Mouse (Mus musculus) hindbrain, embryonic 11.5 days (tissue): ENCODE measurements at regions not wholly inside any gene's neighbourhood (a gene's known extent, or its start where the extent isn't known, plus 50 kb on each side); places are given as distances from the start of the nearest gene placed in this dataset.

Experiments used
- ATAC-seq: fragments of 200-750 bp; cut with Nextera tagmentation; 2 replicates; pipeline ENCODE4 v1.8.0; 2017; ENCODE audit warnings: mild to moderate bottlenecking, moderate TSS enrichment, moderate library complexity; ENCODE audit not compliant: low FRiP score
- DNase-seq: peaks from one replicate; pipeline ENCODE4 v3.0.0-alpha.2; 2015; ENCODE audit warnings: low spot score
- H3K27ac ChIP-seq: fragments of 300-500 bp; sonication (generic); 2 replicates; pipeline ENCODE4 v1.5.1; 2014; ENCODE audit warnings: mild to moderate bottlenecking, low read depth, low read length
- H3K27me3 ChIP-seq: fragments of 300-500 bp; sonication (generic); 2 replicates; pipeline ENCODE4 v1.6.1; 2014; ENCODE audit warnings: mild to moderate bottlenecking, low read length, moderate library complexity, mixed read lengths; ENCODE audit not compliant: control insufficient read depth, insufficient read depth
- H3K36me3 ChIP-seq: fragments of 300-500 bp; sonication (generic); 2 replicates; pipeline ENCODE4 v1.6.1; 2014; ENCODE audit warnings: mild to moderate bottlenecking, low read length, moderate library complexity, mixed read lengths; ENCODE audit not compliant: control insufficient read depth, insufficient read depth
- H3K4me1 ChIP-seq: fragments of 300-500 bp; sonication (generic); replicated peaks from 2 replicates; pipeline ENCODE4 v1.6.1; 2014; ENCODE audit warnings: low read length, mixed read lengths; ENCODE audit not compliant: control insufficient read depth, insufficient read depth
- H3K4me2 ChIP-seq: fragments of 300-500 bp; sonication (generic); replicated peaks from 2 replicates; pipeline ENCODE4 v1.6.1; 2014; ENCODE audit warnings: mild to moderate bottlenecking, low read depth, low read length
- H3K4me3 ChIP-seq: fragments of 300-500 bp; sonication (generic); 2 replicates; pipeline ENCODE4 v1.5.1; 2014; ENCODE audit warnings: low read depth, low read length
- H3K9ac ChIP-seq: fragments of 300-500 bp; sonication (generic); 2 replicates; pipeline ENCODE4 v1.6.1; 2014; ENCODE audit warnings: low read depth, low read length
- H3K9me3 ChIP-seq: fragments of 300-500 bp; sonication (generic); 2 replicates; pipeline ENCODE4 v1.6.1; 2016; ENCODE audit warnings: low read length; ENCODE audit not compliant: control insufficient read depth
- WGBS: fragments of 180-500 bp; shearing (Covaris S2); extraction: QIAGEN DNeasy Blood & Tissue Kit; methylation state at CpG from one replicate; pipeline ENCODE4 v1.1.7; 2014; 5-methylcytosine and 5-hydroxymethylcytosine counted together

DNA sequence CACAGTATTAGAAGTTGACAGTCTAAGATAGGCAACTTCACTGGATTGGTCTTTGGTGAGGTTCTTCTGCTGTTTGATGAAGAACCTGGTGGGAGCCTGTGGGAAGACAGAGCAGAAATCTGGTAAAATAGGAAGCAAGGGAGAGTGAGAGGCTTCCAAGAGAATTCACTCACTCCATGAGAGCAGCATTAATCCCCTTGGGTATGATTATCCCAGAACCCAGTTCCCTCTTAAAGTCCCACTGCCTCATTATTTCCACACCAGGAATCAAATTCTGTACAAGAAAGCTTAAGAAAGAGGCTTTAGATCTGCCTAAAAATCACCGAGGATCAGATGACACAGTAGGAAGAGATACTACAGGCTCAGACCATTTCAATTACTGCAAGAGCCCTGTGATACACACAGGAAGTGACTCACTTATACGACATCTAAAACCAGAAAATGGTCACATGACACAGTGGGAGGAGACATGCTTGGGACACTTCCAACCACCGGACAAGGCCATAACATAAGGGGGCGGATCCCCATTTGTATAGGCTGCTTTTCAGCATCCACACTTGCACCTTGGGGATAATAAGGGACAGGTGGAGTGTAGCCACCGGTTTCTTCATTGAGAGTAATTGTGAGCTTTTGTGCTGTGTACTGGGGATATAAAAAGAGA, 168.2 kb downstream of the Cemip2 start:
- no peak overlapping the region for H3K9ac ChIP-seq
- no peak for ATAC-seq
- no peak overlapping the region for H3K4me2 ChIP-seq
- DNase-seq, result no peak
- no peak overlapping the region for H3K27ac ChIP-seq
- H3K27me3 ChIP-seq, result no peaks in the 10 kb centered on the region
- no peaks in the 10 kb centered on the region for H3K36me3 ChIP-seq
- H3K9me3 ChIP-seq, result no peaks in the 10 kb centered on the region
- H3K4me3 ChIP-seq, result no peak overlapping the region
- H3K4me1 ChIP-seq, result no peaks in the 10 kb centered on the region
- WGBS, result 81% methylated on average over 5 of the region's 5 CpGs

DNA sequence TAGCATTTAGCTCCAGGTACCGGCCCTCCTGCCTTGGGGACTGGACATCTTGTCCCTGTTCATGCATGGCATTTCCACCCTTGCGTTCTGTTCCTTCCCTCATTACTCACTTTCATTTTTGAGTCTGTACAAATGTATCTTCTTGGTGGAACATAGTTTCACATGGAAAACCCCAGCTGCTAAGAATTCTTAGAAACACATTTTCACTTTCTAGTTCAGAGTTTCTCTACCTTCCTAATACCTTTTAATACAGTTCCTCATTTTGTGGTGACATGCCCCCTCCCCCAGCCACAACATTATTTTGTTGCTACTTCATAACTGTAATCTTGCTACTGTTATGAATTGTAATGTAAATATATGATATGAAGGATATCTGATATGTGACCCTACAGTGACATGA, 169.9 kb downstream of the Cemip2 start:
- ATAC-seq, result no peak
- H3K4me1 ChIP-seq, result no peaks in the 10 kb centered on the region
- no peak overlapping the region for H3K4me3 ChIP-seq
- WGBS, result 98% methylated on average over 2 of the region's 2 CpGs
- no peak overlapping the region for H3K9ac ChIP-seq
- no peak overlapping the region for H3K27ac ChIP-seq
- H3K27me3 ChIP-seq, result no peaks in the 10 kb centered on the region
- DNase-seq, result no peak
- no peaks in the 10 kb centered on the region for H3K36me3 ChIP-seq
- H3K9me3 ChIP-seq, result no peaks in the 10 kb centered on the region
- H3K4me2 ChIP-seq, result no peak overlapping the region

DNA sequence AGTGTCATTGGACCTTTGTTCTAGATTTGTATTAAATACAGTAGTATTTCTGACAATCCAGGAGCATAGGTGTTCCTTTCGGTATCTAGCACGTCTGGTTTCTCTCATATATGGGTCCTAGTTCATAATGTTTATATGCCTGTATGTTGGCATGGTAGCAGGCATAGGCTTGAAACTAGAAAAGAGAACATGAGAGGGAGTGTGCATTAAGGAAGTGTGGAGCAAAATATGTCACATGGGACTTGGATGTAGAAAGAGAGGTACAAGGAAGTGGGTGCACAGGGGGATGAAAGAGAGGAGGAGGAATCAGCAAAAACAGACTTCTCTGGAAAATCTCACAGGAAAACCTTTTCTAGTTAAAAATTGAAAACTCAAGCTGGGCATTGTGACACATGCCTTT, 176.2 kb upstream of the Trpm3 start:
- no peaks in the 10 kb centered on the region for H3K9me3 ChIP-seq
- no peak overlapping the region for H3K4me2 ChIP-seq
- H3K36me3 ChIP-seq, result no peaks in the 10 kb centered on the region
- H3K4me1 ChIP-seq, result no peaks in the 10 kb centered on the region
- H3K4me3 ChIP-seq, result no peak overlapping the region
- H3K27ac ChIP-seq, result no peak overlapping the region
- DNase-seq (no peak), ATAC-seq (no peak)
- WGBS, result 89% methylated on average over 2 of the region's 2 CpGs
- H3K9ac ChIP-seq, result no peak overlapping the region
- H3K27me3 ChIP-seq, result no peaks in the 10 kb centered on the region

DNA sequence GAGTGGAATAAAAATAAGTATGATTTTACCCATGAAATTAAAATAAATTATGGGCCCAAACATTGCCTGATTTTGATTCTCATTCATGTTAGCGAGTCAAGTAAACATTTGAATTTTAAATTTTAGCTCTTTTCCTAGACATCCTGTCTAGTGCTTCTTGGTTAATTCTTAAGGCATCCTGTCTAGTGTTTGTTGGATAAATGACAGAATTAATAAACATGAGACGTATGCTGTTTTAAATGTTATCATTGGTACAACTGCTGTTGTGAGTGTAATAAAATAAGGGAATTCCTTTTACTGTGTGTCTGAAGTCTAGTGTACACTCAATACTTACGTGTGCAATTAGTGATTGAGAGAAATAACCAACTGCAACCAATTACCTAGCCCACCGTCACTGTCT, 149.0 kb upstream of the Trpm3 start:
- no peak overlapping the region for H3K4me3 ChIP-seq
- no peak overlapping the region for H3K4me2 ChIP-seq
- H3K4me1 ChIP-seq, result no peaks in the 10 kb centered on the region
- no peak overlapping the region for H3K9ac ChIP-seq
- H3K36me3 ChIP-seq, result no peaks in the 10 kb centered on the region
- no peaks in the 10 kb centered on the region for H3K27me3 ChIP-seq
- DNase-seq (no peak), ATAC-seq (no peak)
- no peak overlapping the region for H3K27ac ChIP-seq
- no peaks in the 10 kb centered on the region for H3K9me3 ChIP-seq
- WGBS, result 87% methylated on average over 4 of the region's 4 CpGs

DNA sequence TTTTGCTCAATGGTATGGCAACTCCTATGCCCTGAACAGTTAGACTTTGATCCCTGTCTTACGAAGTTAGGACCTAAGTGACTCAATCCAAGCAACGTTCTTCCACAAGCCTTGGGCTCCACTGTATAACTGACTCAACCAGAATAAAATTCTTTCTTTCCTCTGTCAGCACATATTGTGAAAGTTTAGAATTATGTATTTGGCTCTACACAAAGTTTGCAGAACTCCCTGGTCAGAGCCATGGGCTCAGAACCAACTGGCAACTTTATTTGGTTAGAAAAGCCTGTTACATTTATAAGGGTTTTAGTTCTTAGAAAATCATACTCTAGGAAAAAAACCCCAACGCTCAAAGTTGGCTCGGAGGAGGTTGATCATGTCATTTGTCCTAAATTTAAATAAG, 147.9 kb upstream of the Trpm3 start:
- Histone ChIP-seq H3K4me2 (no peak overlapping the region), H3K27me3 (no peaks in the 10 kb centered on the region), H3K27ac (no peak overlapping the region), H3K4me1 (no peaks in the 10 kb centered on the region), H3K9me3 (no peaks in the 10 kb centered on the region), H3K9ac (no peak overlapping the region), H3K36me3 (no peaks in the 10 kb centered on the region), H3K4me3 (no peak overlapping the region)
- ATAC-seq (no peak), DNase-seq (no peak)
- 88% methylated on average over 4 of the region's 4 CpGs for WGBS

DNA sequence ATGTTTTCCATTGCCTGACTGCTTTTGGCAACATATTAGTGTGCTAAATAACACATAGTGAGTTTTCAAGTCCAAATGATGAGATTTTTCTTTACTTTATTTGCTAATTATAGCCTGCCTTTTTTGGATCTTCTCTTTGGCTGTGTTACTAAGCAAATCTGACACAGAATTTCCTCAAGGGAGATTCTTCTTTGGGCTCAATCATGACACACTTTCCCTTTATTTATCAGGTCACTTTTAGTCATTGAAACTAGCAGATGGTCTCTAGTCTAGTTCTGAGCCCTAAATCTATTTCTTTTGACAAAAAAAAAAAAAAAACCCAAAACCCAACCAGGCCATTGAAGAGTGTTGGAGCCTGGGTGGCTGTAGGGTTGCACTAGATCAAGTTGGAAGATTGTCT, 147.4 kb upstream of the Trpm3 start:
- Histone ChIP-seq H3K4me3 (no peak overlapping the region), H3K4me2 (no peak overlapping the region), H3K9me3 (no peaks in the 10 kb centered on the region), H3K36me3 (no peaks in the 10 kb centered on the region), H3K27me3 (no peaks in the 10 kb centered on the region), H3K4me1 (no peaks in the 10 kb centered on the region), H3K9ac (no peak overlapping the region), H3K27ac (no peak overlapping the region)
- ATAC-seq (no peak), DNase-seq (no peak)

DNA sequence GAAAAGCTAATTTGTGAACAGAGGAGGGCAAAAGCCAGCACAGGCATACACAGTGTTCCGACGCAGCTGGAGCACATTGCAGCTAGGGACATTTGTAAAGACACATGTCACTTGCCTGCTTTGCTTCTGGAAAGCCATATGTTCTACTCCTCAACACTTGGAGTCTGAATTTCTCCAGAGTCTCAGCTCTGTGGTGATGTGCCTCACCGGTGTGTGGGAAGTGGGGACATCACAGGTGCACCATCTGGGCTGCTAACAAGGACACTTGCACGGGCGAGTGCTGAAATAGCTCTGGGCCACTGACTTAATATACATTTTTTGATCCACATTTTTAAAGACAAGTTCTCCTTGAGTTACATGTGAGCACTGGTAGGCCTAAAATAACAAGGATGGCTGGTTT, 139.2 kb upstream of the Trpm3 start:
- ATAC-seq, result no peak
- no peaks in the 10 kb centered on the region for H3K27me3 ChIP-seq
- H3K27ac ChIP-seq, result no peak overlapping the region
- H3K4me3 ChIP-seq, result no peak overlapping the region
- DNase-seq, result no peak
- H3K4me2 ChIP-seq, result no peak overlapping the region
- H3K9ac ChIP-seq, result no peak overlapping the region
- no peaks in the 10 kb centered on the region for H3K4me1 ChIP-seq
- WGBS, result 94% methylated on average over 5 of the region's 5 CpGs
- H3K36me3 ChIP-seq, result no peaks in the 10 kb centered on the region
- H3K9me3 ChIP-seq, result no peaks in the 10 kb centered on the region

DNA sequence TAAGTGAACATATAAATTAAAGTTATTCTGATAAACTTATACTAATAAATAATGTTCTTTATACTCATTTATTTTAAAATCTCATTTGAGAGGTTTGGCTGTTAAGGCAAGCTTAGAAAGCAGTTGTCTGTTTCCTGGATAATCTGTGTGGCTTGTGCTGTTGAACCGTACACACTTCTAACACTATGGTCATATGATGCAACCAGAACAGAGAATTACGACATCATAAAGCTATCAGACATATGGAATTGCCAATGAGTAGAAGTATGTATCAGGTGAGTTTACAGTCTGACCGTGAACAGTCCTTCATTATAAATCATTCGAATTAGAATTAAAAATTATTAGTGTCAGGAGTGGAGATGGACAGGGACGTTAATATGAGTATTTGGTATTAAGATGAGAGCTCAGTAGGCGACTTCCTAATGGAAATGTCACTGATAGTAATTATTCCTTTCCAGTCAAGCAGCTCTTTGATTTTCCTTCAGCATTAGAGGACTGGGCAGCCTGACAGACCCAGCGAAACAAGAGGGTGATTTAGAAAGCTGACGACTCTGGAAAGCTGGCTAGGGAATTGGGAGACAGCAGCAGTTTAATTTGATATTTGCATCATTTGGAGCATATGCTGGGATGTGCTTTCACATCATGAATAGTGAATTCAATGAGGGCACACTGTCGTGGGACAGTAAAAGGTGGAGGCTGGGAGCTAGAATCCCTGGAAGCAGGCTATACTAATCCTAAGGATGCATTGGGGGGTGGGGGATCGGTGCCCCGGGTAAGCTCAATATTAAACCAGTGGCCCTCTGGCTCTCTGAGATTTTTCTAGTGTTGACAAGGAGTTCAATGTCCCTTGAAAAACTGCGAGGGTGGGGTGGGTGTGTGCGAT, 130.6 kb upstream of the Trpm3 start:
- Histone ChIP-seq H3K27me3 (no peaks in the 10 kb centered on the region), H3K9ac (no peak overlapping the region), H3K9me3 (no peaks in the 10 kb centered on the region), H3K4me3 (no peak overlapping the region), H3K4me2 (no peak overlapping the region), H3K4me1 (no peaks in the 10 kb centered on the region), H3K36me3 (no peaks in the 10 kb centered on the region), H3K27ac (no peak overlapping the region)
- WGBS, result 85% methylated on average over 13 of the region's 13 CpGs
- ATAC-seq, result 0 out of 2 replicates have a peak, but pooled peaks have one; percentile 35
- DNase-seq, result no peak

DNA sequence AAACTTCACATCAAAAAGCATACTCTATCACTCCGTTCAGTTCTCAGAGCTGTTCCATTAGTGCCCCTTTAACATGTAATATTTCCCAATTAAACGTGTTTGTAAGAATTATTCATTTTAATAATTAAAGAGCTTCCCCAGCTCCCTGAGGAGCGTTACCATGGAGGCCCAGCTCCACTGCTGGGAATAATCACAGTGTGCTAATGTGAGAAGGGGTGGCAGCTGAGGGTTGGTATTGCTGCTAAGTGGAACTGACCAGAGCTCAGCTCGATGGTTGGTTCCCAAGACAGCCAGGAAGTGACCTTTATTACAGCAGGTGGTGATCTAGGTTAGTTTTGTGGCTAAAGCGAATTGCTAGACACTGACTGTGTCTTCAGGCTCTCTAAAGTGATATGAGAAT, 128.6 kb upstream of the Trpm3 start:
- H3K27me3 ChIP-seq, result no peaks in the 10 kb centered on the region
- WGBS, result 76% methylated on average over 5 of the region's 5 CpGs
- ATAC-seq (0 out of 2 replicates have a peak, but pooled peaks have one; percentile 33), DNase-seq (no peak)
- H3K27ac ChIP-seq, result no peak overlapping the region
- no peak overlapping the region for H3K4me3 ChIP-seq
- H3K4me1 ChIP-seq, result no peaks in the 10 kb centered on the region
- no peaks in the 10 kb centered on the region for H3K36me3 ChIP-seq
- H3K9me3 ChIP-seq, result no peaks in the 10 kb centered on the region
- H3K4me2 ChIP-seq, result no peak overlapping the region
- no peak overlapping the region for H3K9ac ChIP-seq
